ENCODE assay signal across 8 mouse cellular contexts in genomic region chr17:13657656-13658292, GRCm38 (mm10).
A peak's percentile ranks its signal among the peaks of the same experiment; 100 is the strongest.
DNase-seq lines count a peak whose midpoint lies in the region; ATAC-seq and TF ChIP-seq lines count a peak whose summit lies in the region.

No protein-coding gene starts in this region.

- no peak for ATAC-seq in kidney, embryonic 15.5 days (replicated peaks; ENCODE audit: low FRiP score)
- ATAC-seq in kidney, embryonic 16.5 days (ENCODE audit: low FRiP score, low TSS enrichment), result no peak
- ATAC-seq in forebrain, postnatal 0 days, result peak; percentile 79
- ATAC-seq in midbrain, embryonic 11.5 days (ENCODE audit: low FRiP score), result peak; percentile 71
- no peak for ATAC-seq in CD4-positive, CD25-positive, alpha-beta regulatory T cell, adult 4 months

- no peak overlapping the region for H3K4me2 ChIP-seq in kidney, embryonic 15.5 days
- no peak overlapping the region for H3K4me2 ChIP-seq in kidney, embryonic 16.5 days (replicated peaks; ENCODE audit: low read depth, low read length)
- no peak overlapping the region for H3K4me2 ChIP-seq in forebrain, postnatal 0 days (ENCODE audit: low read depth)
- no peak overlapping the region; the same call in 1 of the 2 replicates for H3K4me2 ChIP-seq in midbrain, embryonic 11.5 days

- no peaks in the 10 kb centered on the region for H3K36me3 ChIP-seq in kidney, embryonic 15.5 days
- no peaks in the 10 kb centered on the region for H3K36me3 ChIP-seq in kidney, embryonic 16.5 days (ENCODE audit: insufficient read depth, low read length)
- no peaks in the 10 kb centered on the region for H3K36me3 ChIP-seq in forebrain, postnatal 0 days (ENCODE audit: insufficient read depth)
- H3K36me3 ChIP-seq in midbrain, embryonic 11.5 days (ENCODE audit: control insufficient read depth, insufficient read depth, low read length), result no peaks in the 10 kb centered on the region

- WGBS in kidney, embryonic 15.5 days, result 65% methylated on average over 9 of the region's 9 CpGs
- 75% methylated on average over 9 of the region's 9 CpGs for WGBS in kidney, embryonic 16.5 days
- 26% methylated on average over 9 of the region's 9 CpGs for WGBS in forebrain, postnatal 0 days
- WGBS in midbrain, embryonic 11.5 days, result 13% methylated on average over 9 of the region's 9 CpGs

- no peak for TF ChIP-seq POLR2A in brain, embryonic 14.5 days (IDR thresholded peaks at IDR 0.05; ENCODE audit: borderline replicate concordance, extremely low read depth, insufficient read depth, insufficient read length, poor library complexity, severe bottlenecking)

- H3K4me1 ChIP-seq in kidney, embryonic 15.5 days, result peaks cover 31% of the 10 kb centered on the region
- peaks cover 38% of the 10 kb centered on the region for H3K4me1 ChIP-seq in kidney, embryonic 16.5 days (ENCODE audit: insufficient read depth, low read length)
- H3K4me1 ChIP-seq in forebrain, postnatal 0 days (ENCODE audit: insufficient read depth), result peaks cover 8% of the 10 kb centered on the region; the same call in 1 of the 2 replicates
- H3K4me1 ChIP-seq in midbrain, embryonic 11.5 days (ENCODE audit: control insufficient read depth, insufficient read depth, low read length), result peaks cover 37% of the 10 kb centered on the region

- no peaks in the 10 kb centered on the region for H3K27me3 ChIP-seq in kidney, embryonic 15.5 days
- H3K27me3 ChIP-seq in kidney, embryonic 16.5 days (ENCODE audit: insufficient read depth, low read length), result no peaks in the 10 kb centered on the region
- no peaks in the 10 kb centered on the region for H3K27me3 ChIP-seq in forebrain, postnatal 0 days (ENCODE audit: insufficient read depth, low read length)
- no peaks in the 10 kb centered on the region for H3K27me3 ChIP-seq in midbrain, embryonic 11.5 days (ENCODE audit: control insufficient read depth, insufficient read depth, low read length)

- H3K9ac ChIP-seq in kidney, embryonic 15.5 days, result no peak overlapping the region
- no peak overlapping the region for H3K9ac ChIP-seq in kidney, embryonic 16.5 days (replicated peaks; ENCODE audit: low read length)
- H3K9ac ChIP-seq in forebrain, postnatal 0 days, result peak overlapping the region; percentile 29; the same call in 1 of the 2 replicates
- H3K9ac ChIP-seq in midbrain, embryonic 11.5 days (ENCODE audit: low read length), result peak overlapping the region; percentile 34; the same call in 1 of the 2 replicates

- TF ChIP-seq CTCF in brain, embryonic 14.5 days (IDR thresholded peaks at IDR 0.05; ENCODE audit: borderline replicate concordance, extremely low read depth, insufficient read depth, insufficient read length), result no peak
- TF ChIP-seq CTCF in forebrain, postnatal 0 days (IDR thresholded peaks at IDR 0.05; ENCODE audit: low read depth), result no peak

- DNase-seq in brain, embryonic 14.5 days (ENCODE audit: low read depth), result peak; percentile 85
- DNase-seq in forebrain, postnatal 0 days, result peak; percentile 58
- DNase-seq in midbrain, embryonic 11.5 days (ENCODE audit: low spot score, missing footprints), result peak; percentile 92
- no peak for DNase-seq in thymus, postnatal 10 days (ENCODE audit: low spot score in 2 of 2)
- no peak for DNase-seq in kidney, postnatal 4 days

- H3K4me3 ChIP-seq in kidney, embryonic 15.5 days (replicated peaks), result no peak overlapping the region
- H3K4me3 ChIP-seq in kidney, embryonic 16.5 days (ENCODE audit: low read length), result no peak overlapping the region
- H3K4me3 ChIP-seq in forebrain, postnatal 0 days (ENCODE audit: low read depth, low read length), result no peak overlapping the region
- no peak overlapping the region for H3K4me3 ChIP-seq in midbrain, embryonic 11.5 days (ENCODE audit: low read depth, low read length)

- no peaks in the 10 kb centered on the region for H3K9me3 ChIP-seq in kidney, embryonic 15.5 days (replicated peaks)
- no peaks in the 10 kb centered on the region for H3K9me3 ChIP-seq in kidney, embryonic 16.5 days (ENCODE audit: low read length)
- H3K9me3 ChIP-seq in forebrain, postnatal 0 days (ENCODE audit: low read length), result no peaks in the 10 kb centered on the region
- no peaks in the 10 kb centered on the region for H3K9me3 ChIP-seq in midbrain, embryonic 11.5 days (ENCODE audit: control insufficient read depth, low read length)

- H3K27ac ChIP-seq in kidney, embryonic 15.5 days, result peak overlapping the region; percentile 70; the same call in 1 of the 2 replicates
- H3K27ac ChIP-seq in kidney, embryonic 16.5 days (ENCODE audit: low read length), result no peak overlapping the region
- peak overlapping the region; percentile 66 for H3K27ac ChIP-seq in forebrain, postnatal 0 days (ENCODE audit: low read depth, low read length)
- H3K27ac ChIP-seq in midbrain, embryonic 11.5 days (ENCODE audit: low read depth, low read length), result peak overlapping the region; percentile 80

Comparison
In these comparisons a context has a peak if more than half of its experiments do, and no peak if none do; other contexts are left out.
1. ATAC-seq: peak in forebrain, postnatal 0 days (single experiment) and midbrain, embryonic 11.5 days (single experiment); none in kidney, embryonic 15.5 days (single experiment), kidney, embryonic 16.5 days (single experiment) and CD4-positive, CD25-positive, alpha-beta regulatory T cell, adult 4 months (single experiment).
2. H3K9ac ChIP-seq: peak in forebrain, postnatal 0 days (single experiment) and midbrain, embryonic 11.5 days (single experiment); none in kidney, embryonic 15.5 days (single experiment) and kidney, embryonic 16.5 days (single experiment).
3. DNase-seq: peak in brain, embryonic 14.5 days (single experiment), forebrain, postnatal 0 days (single experiment) and midbrain, embryonic 11.5 days (single experiment); none in thymus, postnatal 10 days (0 of 2) and kidney, postnatal 4 days (0 of 2).